Mouse (Mus musculus): ENCODE measurements around the gene Nfatc2.

DNA sequence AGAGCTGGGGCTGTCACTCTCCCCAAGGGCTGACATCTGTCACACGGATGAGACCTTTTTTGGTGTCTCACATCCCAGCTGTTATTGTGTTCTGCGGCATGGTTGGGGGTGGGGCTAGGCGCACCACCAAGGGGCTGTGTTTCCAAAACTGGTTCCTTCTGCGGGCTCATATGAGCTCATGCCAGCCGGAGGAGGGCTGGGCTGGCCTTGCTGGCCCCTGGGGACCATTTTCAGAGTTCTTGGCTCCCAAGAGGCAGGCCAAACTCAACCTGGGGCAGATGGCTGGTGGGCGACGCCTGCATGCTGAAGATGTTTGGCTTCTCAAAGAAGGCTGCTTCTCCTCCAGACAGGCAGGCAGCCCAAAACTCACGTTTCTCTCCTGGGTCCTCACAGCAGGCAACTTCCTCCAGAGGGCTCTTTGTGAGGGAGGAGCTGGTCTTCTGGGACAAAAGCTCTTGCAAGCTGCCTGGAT lies 162.4 kb downstream of the Nfatc2 start:
- TF ChIP-seq CTCF (conservative IDR thresholded peaks at IDR 0.05; ENCODE audit: low read length) (no peak), POU5F1 (IDR thresholded peaks at IDR 0.05; ENCODE audit: borderline replicate concordance, low read length) (no peak), NANOG (IDR thresholded peaks at IDR 0.05; ENCODE audit: borderline replicate concordance, low read length) (no peak)
